Mouse (Mus musculus) testis, adult 2 months (tissue): Measurements from ENCODE around the gene Rbbp6.

ENCODE experiments used
- CTCF ChIP-seq: fragments of 200-500 bp; IDR thresholded peaks from 2 replicates; pipeline ENCODE4 v1.5.1; 2012; ENCODE audit warnings: low read depth, mild to moderate bottlenecking, inconsistent platforms, low read length, moderate library complexity; ENCODE audit not compliant: control insufficient read depth, insufficient read depth, insufficient replicate concordance
- POLR2A ChIP-seq: fragments of 200-500 bp; IDR thresholded peaks from 2 replicates; pipeline ENCODE4 v1.6.1; 2012; ENCODE audit warnings: low read depth, mild to moderate bottlenecking, inconsistent platforms, low read length, moderate library complexity; ENCODE audit not compliant: control insufficient read depth

- TF ChIP-seq CTCF (no peak), POLR2A (no peak)
Measured at GRCm38 (mm10) chr7:123035314-123035713, 69.8 kb downstream of the Rbbp6 start.
